Mouse (Mus musculus) lung, adult 2 months (tissue): ENCODE measurements at regions not wholly inside any gene's neighbourhood (a gene's known extent, or its start where the extent isn't known, plus 50 kb on each side); places are given as distances from the start of the nearest gene placed in this dataset.

Source experiments
- CTCF ChIP-seq: fragments of 200-500 bp; IDR thresholded peaks from 2 replicates; pipeline ENCODE4 v1.5.1; 2011; ENCODE audit warnings: mild to moderate bottlenecking, low read length, control low read depth; ENCODE audit not compliant: insufficient read depth
- POLR2A ChIP-seq: fragments of 200-500 bp; IDR thresholded peaks from 2 replicates; pipeline ENCODE4 v1.6.1; 2011; ENCODE audit warnings: low read depth, mild to moderate bottlenecking, control low read depth, low read length, borderline replicate concordance; ENCODE audit errors: extremely low read depth

DNA sequence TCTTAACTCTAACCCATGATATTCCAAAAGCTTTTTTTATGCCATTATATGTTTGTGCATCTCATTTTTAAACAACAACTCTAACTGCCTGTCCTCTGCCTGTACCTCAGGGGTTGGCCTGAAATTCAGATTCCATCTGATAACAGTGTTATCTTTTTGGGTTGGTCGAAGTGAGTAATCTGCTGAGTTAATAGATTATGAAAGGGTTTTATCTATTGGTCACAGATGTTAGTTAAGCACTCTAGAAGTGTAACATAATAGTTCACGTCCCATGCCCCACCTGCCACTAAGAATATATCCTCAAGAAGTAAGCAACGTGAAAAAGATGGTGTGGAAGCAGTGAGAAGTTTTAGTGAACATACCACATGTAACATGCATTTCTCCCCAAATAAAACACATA is 246.0 kb upstream of the Mad2l1 start:
- TF ChIP-seq CTCF, result no peak
- no peak for TF ChIP-seq POLR2A
